Mouse (Mus musculus): ENCODE data around the gene Hdgf.

DNA sequence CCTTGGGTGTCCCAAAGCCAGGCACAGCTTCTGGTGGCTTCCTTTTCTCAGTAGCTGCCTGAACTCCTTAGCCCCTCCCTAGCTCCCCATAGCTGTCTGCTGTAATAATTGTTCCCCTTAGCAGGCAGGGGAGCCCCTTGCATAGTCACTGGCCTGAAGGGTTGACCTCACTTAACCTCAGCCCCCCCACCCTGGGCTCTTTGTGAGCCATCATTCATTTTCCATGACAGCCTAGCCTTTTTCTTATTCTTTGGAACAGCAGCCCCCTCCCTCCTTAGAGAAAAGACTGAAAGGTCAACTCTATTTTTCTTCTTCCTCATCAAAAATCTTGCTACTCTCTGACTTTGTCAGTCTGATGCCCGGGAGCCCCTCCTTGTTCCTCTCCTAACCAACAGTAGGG is 52.8 kb downstream of the Hdgf start:
- TF ChIP-seq CTCF (IDR thresholded peaks at IDR 0.05; ENCODE audit: extremely low read depth, insufficient read depth, low read length) (no peak), POLR2A (IDR thresholded peaks at IDR 0.05; ENCODE audit: extremely low read depth, insufficient read depth, low read length) (no peak)

Measured in cortical plate, adult 2 months (tissue).